Mouse (Mus musculus): ENCODE results near the gene Zfp541.

DNA sequence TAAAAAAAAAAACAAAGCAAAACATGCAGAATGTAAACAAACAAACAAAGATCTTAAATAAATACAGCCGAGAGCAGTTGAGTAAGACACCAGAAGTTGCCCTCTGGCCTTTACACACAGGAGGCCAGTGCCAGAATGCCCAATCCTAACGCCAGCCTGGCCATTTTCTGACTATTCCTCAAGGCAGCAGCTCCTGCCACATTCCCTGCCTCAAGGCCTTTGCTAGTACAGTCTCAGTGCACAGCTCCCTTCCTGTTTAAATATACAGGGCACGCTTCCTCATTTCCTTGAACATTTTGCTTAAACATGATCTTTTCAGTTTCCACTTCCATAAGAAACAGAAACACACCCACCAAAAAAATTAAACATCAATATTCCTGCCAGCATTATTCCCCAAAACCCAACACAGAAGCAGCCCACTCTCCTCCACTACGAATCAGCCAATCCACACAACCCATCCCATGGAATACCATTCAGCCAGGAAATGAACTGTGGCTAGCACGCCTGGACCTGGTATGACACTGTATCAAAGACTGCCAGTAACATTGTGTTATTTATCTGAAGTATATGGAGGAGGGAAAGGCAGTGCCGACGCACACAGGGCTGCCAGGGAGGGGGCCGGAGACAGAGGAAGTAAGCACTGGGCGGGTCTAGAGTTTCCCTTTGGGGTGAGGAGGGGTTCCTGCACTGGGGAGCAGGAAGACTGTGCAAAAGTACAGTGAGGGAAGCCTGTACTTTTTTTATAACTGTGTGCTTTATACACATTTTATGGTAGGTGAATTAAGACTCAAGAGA is 43.4 kb upstream of the Zfp541 start:
- TF ChIP-seq CTCF (IDR thresholded peaks at IDR 0.05; ENCODE audit: insufficient read depth, low read depth, low read length) (no peak), POLR2A (IDR thresholded peaks at IDR 0.05; ENCODE audit: insufficient read depth, low read depth, low read length) (no peak)

Measured in olfactory bulb, adult 2 months (tissue).